Mouse (Mus musculus) fibroblast of lung, adult 2 months (primary cell): ENCODE measurements at regions not wholly inside any gene's neighbourhood (a gene's known extent, or its start where the extent isn't known, plus 50 kb on each side); places are given as distances from the start of the nearest gene placed in this dataset.

Source experiments
- DNase-seq: peaks from one replicate; pipeline ENCODE4 v3.0.0-alpha.2; 2011; ENCODE audit warnings: low read depth

DNA sequence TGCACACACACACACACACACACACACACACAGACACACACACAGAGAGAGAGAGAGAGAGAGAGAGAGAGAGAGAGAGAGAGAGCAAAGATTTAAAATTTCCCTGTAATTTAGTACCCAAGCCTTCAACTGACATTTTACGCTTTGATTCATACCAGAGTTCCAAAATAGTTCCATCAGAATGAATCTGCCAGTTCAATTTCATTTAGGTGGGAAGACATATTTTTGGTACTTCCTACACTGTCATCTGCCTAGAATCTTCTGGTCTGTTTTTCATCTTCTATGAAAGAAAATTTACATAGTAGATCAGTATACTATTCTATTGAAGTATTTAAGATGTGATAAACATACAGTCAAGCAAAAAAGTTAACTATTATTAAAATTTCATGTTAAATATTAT, 1177.4 kb downstream of the Zpld1 start:
- no peak for DNase-seq

DNA sequence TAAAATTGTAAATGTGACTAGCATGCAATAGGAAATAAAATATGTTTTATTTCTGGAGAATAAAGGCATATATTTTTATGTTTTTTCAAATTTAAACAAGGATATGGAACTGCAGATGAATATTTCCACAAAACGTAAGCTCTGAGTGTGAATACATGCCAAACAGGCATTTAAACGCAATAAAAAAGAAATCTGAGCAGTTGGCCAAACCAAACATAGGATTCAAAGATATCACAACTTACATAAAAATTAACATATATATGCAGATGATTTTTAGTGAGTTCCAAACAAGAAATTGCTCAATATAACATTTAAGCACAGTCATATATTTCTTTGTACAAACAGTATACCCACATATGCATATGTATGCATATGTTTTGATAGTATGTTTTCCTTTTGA, 1199.1 kb downstream of the Zpld1 start:
- DNase-seq = no peak

DNA sequence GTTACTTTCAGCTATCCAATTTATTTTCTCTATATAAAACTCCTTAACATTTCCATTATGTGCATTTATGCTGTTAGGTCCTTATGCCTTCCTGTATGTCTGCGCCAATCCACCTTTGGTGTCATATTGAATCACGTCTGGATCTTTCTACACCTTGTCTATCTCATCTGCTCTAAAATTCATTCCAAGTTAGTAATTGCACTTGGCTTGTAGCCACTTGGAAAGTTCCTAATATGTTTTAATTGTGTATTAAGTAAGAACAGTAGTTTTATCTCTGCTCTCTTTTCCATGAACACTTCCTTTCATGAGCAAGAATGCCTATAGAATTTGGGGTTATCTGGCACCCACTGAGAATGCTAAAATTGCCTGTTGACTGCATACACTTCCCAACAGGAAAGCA, 1205.6 kb downstream of the Zpld1 start:
- DNase-seq = no peak

DNA sequence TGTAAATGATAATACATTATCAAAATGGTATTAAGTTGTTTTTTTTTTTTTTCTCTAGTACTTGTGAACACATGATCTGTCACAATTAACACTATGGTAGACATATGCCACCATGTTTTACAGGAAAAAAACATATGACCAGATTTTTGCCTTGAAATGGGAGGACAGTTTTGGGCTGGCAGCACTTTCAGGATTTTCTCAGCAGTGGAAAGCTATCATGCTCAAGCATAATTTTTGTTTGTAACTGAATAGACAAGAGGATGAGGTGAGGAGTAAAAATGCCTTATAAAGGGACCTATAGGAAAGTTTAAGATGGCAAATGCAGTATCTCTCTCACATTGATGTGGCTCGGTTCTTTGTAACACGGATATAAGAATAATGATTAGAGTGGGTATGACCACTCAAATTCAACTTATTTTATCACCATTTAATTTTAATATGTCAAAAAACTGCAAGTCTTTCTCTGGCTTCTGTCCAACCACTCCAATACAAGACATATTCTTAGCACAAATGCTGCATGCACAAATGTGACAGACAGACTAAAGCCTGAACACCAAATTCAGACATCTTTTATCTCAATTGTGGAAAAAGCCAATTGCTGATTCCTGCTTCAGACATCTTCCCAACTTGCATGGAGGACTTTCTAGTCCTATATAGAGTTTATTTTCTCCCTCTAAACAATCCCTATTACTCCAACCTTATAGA, 1206.6 kb downstream of the Zpld1 start:
- DNase-seq = no peak

DNA sequence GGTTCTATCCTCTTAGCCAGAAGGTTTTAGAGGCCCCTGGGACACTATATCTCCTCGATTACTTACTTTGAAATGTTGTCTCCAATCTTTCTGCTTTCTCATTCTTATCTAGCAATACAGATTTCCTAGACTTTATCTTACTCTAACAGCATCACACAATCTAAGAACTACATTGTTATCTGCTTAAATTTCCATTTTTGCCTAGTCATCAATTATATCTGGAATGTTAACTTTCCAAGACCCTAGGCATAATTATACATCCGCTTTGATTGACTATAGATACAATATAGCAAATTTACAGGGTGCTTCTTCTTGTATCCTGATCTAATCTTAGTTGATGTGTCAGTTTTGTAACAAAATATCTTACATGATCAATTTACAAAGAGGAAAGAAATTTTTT, 1217.3 kb downstream of the Zpld1 start:
- DNase-seq = no peak

DNA sequence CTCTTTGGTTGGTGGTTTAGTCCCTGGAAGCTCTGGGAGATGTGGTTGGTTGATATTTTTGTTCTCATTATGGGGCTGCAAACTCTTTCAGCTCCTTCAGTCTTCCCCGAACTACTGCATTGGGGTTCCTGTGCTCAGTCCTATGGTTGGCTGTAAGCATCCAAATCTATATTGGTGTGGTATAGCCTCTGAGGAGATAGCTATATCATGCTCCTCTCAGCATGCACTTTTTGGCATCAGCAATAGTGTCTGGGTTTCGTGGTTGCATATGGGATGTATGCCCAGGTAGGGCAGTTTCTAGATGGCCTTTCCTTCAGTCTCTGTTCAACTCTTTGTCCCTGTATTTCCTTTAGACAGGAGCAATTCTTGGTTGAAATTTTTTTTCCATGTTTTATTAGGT, 1250.0 kb downstream of the Zpld1 start:
- no peak for DNase-seq

DNA sequence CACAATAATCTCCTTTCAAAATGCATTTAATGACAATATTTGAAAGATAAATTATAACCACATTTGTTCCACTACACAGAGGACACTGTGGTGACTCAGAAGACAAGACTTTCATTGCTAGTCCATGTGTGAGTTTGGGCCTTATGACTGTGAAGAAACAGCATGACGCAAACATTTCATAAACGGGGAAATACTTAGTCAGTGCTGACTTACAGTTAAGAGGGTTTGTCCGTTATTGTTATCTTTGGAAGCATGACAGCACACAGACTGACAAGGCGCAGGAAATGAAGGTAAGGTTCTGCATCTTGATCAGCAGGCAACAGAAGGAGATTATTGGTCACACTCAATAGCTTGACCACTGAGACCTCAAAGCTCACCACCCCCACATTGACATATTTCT, 1255.8 kb downstream of the Zpld1 start:
- DNase-seq = peak; percentile 48

DNA sequence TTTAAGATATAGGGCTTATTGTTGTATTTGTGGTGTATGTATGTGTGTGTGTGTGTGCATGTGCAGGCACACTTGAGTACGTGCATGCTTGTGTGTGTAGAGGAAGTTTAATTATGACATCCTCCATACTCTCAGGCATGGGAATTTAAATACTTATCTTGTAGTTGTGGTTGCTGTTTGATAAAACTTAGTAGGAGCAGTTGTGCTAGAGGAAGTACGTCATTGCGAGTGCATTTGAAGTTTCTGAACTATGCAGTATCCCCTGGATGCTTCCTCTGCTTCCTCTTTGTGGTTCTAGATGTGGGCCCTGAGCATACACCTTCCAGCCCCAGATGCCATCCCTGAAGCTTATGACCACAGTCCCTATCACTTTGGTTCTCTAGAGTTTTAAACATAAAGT, 1281.5 kb downstream of the Zpld1 start:
- no peak for DNase-seq

DNA sequence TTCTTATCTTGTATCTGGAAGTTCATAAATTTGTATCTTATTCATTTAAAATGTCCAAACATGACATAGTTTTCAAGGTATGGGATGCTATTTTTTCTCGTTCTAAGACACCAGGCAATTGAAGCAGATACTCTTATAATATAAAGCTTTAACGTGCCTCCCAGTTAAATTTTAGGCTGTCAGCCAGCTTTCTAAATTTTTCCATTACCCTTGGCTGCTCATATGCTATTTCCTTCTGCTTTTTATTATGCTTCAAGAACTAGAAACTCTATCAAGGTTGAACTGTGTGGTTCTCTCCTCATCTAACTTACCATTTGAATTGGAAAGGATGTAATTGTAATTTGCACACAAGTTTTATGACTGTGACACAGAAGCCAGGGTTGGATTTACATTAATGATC, 1324.1 kb downstream of the Zpld1 start:
- DNase-seq = no peak

DNA sequence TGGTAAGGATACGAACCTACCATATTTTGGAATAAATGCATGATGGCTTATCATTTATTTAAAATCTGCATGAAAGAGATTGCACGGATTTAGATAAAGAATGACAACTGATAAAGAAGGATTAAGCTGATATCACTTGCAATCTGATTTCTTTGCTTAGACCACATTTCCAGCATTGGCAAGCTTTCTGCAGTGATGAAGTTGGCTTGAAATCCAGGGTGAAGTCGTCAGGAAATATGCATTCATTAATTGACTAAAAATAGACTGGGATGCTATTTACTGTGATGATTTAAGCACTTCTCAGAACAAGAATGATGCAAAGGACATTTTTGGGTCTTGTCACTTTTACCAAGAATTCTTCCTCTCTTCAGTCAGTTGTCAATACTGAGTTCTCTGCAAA, 1341.1 kb downstream of the Zpld1 start:
- no peak for DNase-seq

DNA sequence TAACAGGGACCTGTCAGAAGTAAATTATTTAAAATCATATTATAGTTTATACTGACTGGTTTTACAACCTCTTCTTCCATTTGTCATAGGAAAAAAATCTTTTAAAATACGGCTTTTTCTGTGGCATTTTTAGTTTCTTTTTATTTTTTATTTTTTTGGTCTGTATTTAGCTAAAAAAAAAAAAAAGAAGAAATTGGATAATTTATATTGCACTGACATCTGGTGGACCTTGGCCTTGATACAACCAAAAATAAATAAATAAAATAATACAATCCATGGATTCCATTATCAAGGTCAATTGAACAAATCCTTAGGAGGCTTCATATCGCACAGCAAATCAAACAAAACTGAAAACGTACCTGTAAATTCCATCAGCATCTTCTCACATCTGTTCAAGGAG, 1352.5 kb downstream of the Zpld1 start:
- no peak for DNase-seq

DNA sequence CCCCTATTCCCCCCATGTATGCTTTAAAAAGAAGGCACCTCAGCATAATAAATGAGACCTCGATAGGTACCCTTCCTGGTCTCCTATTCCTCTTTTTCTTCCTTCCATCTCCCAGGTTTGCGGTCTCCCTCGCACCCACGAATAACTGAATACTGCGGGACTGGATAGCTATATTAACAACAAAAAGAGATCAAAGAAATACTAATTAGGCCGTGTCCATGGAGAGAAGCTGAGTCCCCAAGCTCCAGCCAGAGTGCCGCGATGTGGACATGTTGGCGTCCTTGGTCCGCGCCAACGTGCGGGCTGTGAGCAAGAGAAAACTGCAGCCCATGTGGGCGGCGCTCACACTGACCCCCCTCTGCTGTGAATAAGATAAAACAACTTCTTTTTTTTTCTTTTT, 1382.0 kb downstream of the Zpld1 start:
- DNase-seq = no peak

DNA sequence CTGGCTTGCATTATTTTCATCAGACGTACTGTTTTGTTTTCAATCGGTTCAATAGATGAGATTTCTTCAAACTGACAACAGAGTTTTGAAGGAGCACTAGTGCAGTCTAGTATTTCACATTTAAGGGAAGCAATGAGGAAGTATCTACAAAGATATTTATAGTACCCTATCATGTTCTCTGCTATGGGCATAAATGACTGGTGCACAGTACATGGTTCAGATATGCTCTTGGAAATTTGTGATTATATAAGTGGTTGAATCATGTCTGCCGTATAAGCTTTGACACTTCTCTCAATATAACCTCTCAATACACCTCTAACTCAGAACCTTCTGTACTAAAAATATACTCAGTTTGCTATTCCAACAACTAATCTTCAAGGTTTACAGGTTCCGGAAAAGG, 1390.7 kb downstream of the Zpld1 start:
- DNase-seq = no peak

DNA sequence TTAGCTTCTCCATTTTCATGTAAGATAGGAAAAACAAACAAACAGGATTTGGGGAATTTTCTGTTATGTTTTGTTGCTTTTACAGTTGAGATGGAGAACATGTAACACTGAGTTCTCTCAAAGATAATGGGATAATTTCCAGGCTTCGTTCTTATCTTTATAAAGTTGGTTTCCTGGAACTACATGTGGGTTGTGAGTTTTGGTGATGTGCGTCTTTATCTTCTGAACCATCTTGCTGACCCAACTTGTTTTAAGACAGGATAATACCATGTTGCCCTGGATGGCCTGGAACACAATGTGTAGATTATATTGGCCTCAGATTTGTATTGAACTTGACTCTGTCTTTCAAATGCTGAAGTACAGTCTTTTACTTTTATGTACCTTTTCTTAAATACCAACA, 1394.0 kb downstream of the Zpld1 start:
- no peak for DNase-seq

DNA sequence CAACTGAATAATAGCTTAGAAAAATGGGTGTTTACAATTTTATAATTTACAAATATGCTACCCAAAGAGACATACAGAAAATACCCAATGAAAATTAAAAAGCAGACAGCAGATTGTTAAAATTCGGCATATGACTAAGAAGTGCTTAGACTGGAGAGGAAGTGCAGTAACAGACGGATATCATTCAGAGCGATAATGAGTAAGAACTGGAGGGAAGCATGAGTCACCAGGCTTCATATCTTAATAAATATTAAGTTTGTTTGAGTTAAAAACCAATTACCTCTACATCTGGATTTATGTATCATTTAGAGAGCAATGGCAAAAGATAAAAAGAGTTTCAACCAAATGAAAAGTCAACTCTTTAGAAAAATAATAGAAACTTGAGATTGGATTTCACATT, 1413.5 kb upstream of the Alcam start:
- no peak for DNase-seq

DNA sequence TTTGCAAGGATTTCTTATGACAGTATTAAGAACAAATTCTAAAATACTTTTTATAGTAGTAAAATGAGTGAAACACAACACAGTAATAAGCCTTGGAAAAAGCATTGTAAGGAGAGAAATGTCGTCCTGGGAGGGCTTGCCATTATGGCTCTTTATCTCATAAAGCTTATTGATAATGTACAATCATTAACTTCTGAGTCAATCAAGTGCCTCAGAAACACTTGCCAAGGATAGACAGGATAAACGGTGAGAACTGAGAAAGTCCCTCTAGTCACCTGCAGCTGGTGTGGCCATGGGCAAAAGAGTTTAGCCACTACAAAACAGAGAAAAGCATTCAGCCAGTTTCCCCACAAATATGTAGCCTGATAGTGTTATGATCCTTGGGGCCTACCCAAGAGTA, 1386.8 kb upstream of the Alcam start:
- DNase-seq = no peak
